Mouse (Mus musculus) CH12.LX (cell line): Measurements from ENCODE around the gene Mindy3. TPM values are rescaled to one million over a fixed set of nuclear protein-coding genes. Genes with fewer than 3 reads are reported as not detected.

ENCODE experiments used
- DNase-seq: peaks from one replicate; pipeline ENCODE4 v3.0.0-alpha.2; 2013; ENCODE audit errors: extremely low read depth
- H3K27ac ChIP-seq: 2 replicates; pipeline ENCODE4 v1.5.1; 2012; ENCODE audit warnings: low read depth, mild to moderate bottlenecking, control low read depth, moderate library complexity; ENCODE audit not compliant: insufficient read depth
- H3K27me3 ChIP-seq: replicated peaks from 2 replicates; pipeline ENCODE3; 2012; ENCODE audit warnings: inconsistent platforms
- H3K36me3 ChIP-seq, 2 experiments: replicated peaks in 1 of 2; 2 replicates each; pipeline versions ENCODE3 to v1.6.1; 2012; ENCODE audit warnings: inconsistent platforms in 1 of 2, low read length in 1 of 2, mild to moderate bottlenecking in 1 of 2, mixed read lengths in 1 of 2, moderate library complexity in 1 of 2; ENCODE audit not compliant: control insufficient read depth in 1 of 2, insufficient read depth in 1 of 2
- H3K4me1 ChIP-seq, 2 experiments: 2 replicates each; pipeline ENCODE4 v1.6.1; 2012; ENCODE audit warnings: inconsistent platforms in 1 of 2, moderate library complexity in 1 of 2; ENCODE audit not compliant: insufficient read depth in 2 of 2, control insufficient read depth in 1 of 2
- H3K4me2 ChIP-seq: 2 replicates; pipeline ENCODE4 v1.6.1; 2012; ENCODE audit warnings: low read depth, mild to moderate bottlenecking, control low read depth; ENCODE audit not compliant: poor library complexity, insufficient read depth, severe bottlenecking
- H3K4me3 ChIP-seq, 3 experiments: fragments of 150-350 bp in 1 of 3; sonication (generic) in 1 of 3; replicated peaks in 1 of 3; 2 replicates each; pipeline versions ENCODE3 to v1.5.1; 2011 to 2012; ENCODE audit warnings: low read depth in 2 of 3, low read length in 2 of 3, mild to moderate bottlenecking in 2 of 3, moderate library complexity in 2 of 3, control low read depth in 1 of 3, improper control_type of control experiment in 1 of 3, inconsistent platforms in 1 of 3, mixed read lengths in 1 of 3; ENCODE audit not compliant: poor library complexity in 1 of 3
- H3K79me2 ChIP-seq: replicated peaks from 2 replicates; pipeline ENCODE4 v1.6.1; 2012; ENCODE audit warnings: mild to moderate bottlenecking, moderate library complexity; ENCODE audit not compliant: control insufficient read depth, poor library complexity, insufficient read depth, severe bottlenecking; ENCODE audit errors: extremely low read depth
- H3K9ac ChIP-seq: 2 replicates; pipeline ENCODE4 v1.6.1; 2012; ENCODE audit warnings: low read depth, mild to moderate bottlenecking, control low read depth, moderate library complexity; ENCODE audit not compliant: insufficient read depth
- H3K9me3 ChIP-seq: replicated peaks from 2 replicates; pipeline ENCODE3; 2012; ENCODE audit warnings: low read length, inconsistent platforms, mixed read lengths
- BHLHE40 ChIP-seq: IDR thresholded peaks from 2 replicates; pipeline ENCODE4 v1.6.1; 2011; ENCODE audit warnings: mild to moderate bottlenecking, low read depth, low read length, improper control_type of control experiment
- CHD1 ChIP-seq: IDR thresholded peaks from 2 replicates; pipeline ENCODE4 v1.6.1; 2012; ENCODE audit warnings: low read depth, low read length, improper control_type of control experiment, inconsistent platforms
- CHD2 ChIP-seq: IDR thresholded peaks from 2 replicates; pipeline ENCODE4 v1.6.1; 2011; ENCODE audit warnings: low read length, improper control_type of control experiment
- E2F4 ChIP-seq: IDR thresholded peaks from 2 replicates; pipeline ENCODE4 v1.6.1; 2011; ENCODE audit warnings: low read depth, low read length, improper control_type of control experiment; ENCODE audit not compliant: insufficient replicate concordance
- ELF1 ChIP-seq: IDR thresholded peaks from 2 replicates; pipeline ENCODE4 v1.6.1; 2014; ENCODE audit warnings: low read depth, mild to moderate bottlenecking, inconsistent platforms, low read length, improper control_type of control experiment
- GABPA ChIP-seq: IDR thresholded peaks from 2 replicates; pipeline ENCODE4 v1.6.1; 2012; ENCODE audit warnings: low read depth, low read length, improper control_type of control experiment, inconsistent platforms; ENCODE audit not compliant: insufficient replicate concordance
- IRF4 ChIP-seq: IDR thresholded peaks from 2 replicates; pipeline ENCODE4 v1.6.1; 2014; ENCODE audit warnings: low read depth, mild to moderate bottlenecking, inconsistent platforms, low read length, improper control_type of control experiment
- JUND ChIP-seq: conservative IDR thresholded peaks from 2 replicates; pipeline ENCODE4 v1.6.1; 2011; ENCODE audit warnings: low read depth, low read length, improper control_type of control experiment
- MEF2A ChIP-seq: IDR thresholded peaks from 2 replicates; pipeline ENCODE4 v1.6.1; 2014; ENCODE audit warnings: low read depth, mild to moderate bottlenecking, inconsistent platforms, low read length, improper control_type of control experiment, borderline replicate concordance
- MXI1 ChIP-seq: IDR thresholded peaks from 2 replicates; pipeline ENCODE4 v1.6.1; 2011; ENCODE audit warnings: mild to moderate bottlenecking, low read depth, low read length, improper control_type of control experiment
- MYC ChIP-seq: IDR thresholded peaks from 2 replicates; pipeline ENCODE4 v1.6.1; 2011; ENCODE audit warnings: low read depth, mild to moderate bottlenecking, improper control_type of control experiment, low read length
- NRF1 ChIP-seq: IDR thresholded peaks from 2 replicates; pipeline ENCODE4 v1.6.1; 2014; ENCODE audit warnings: low read depth, mild to moderate bottlenecking, inconsistent platforms, low read length, improper control_type of control experiment, moderate library complexity
- PAX5 ChIP-seq: IDR thresholded peaks from 2 replicates; pipeline ENCODE4 v1.6.1; 2012; ENCODE audit warnings: low read length, inconsistent platforms, mixed read lengths
- POLR2A ChIP-seq: IDR thresholded peaks from 2 replicates; pipeline ENCODE4 v1.6.1; 2011; ENCODE audit warnings: low read depth, mild to moderate bottlenecking, improper control_type of control experiment, low read length
- POLR2AphosphoS2 ChIP-seq: IDR thresholded peaks from 2 replicates; pipeline ENCODE4 v1.6.1; 2011; ENCODE audit warnings: low read depth, low read length, improper control_type of control experiment
- SIN3A ChIP-seq: IDR thresholded peaks from 2 replicates; pipeline ENCODE4 v1.6.1; 2012; ENCODE audit warnings: low read length, improper control_type of control experiment, inconsistent platforms
- SMC3 ChIP-seq: IDR thresholded peaks from 2 replicates; pipeline ENCODE4 v1.6.1; 2011; ENCODE audit warnings: low read depth, low read length, improper control_type of control experiment
- USF2 ChIP-seq: conservative IDR thresholded peaks from 2 replicates; pipeline ENCODE4 v1.6.1; 2011; ENCODE audit warnings: low read depth, low read length, improper control_type of control experiment
- ZC3H11A ChIP-seq: IDR thresholded peaks from 2 replicates; pipeline ENCODE4 v1.6.1; 2012; ENCODE audit warnings: low read depth, mild to moderate bottlenecking, inconsistent platforms, low read length, improper control_type of control experiment
- ZMIZ1 ChIP-seq: IDR thresholded peaks from 2 replicates; pipeline ENCODE4 v1.6.1; 2012; ENCODE audit warnings: low read depth, mild to moderate bottlenecking, inconsistent platforms, low read length, improper control_type of control experiment
- ZNF384 ChIP-seq: IDR thresholded peaks from 2 replicates; pipeline ENCODE4 v1.6.1; 2012; ENCODE audit warnings: low read depth, low read length, improper control_type of control experiment, inconsistent platforms
- dilution Hi-C: fragments of 300-500 bp; cut with MboI; formaldehyde crosslinking; loops from 2 replicates; pipeline ENCODE4 v1.14.3; 2020; ENCODE audit warnings: low sequenced_read_pairs; ENCODE audit not compliant: extremely low pct_unique_long_range_greater_than_20kb, extremely low pct_ligation_motif_present
- in situ Hi-C: fragments of 300-500 bp; cut with MboI; formaldehyde crosslinking; loops from 3 replicates; pipeline ENCODE4 v1.14.3; 2019; ENCODE audit warnings: low sequenced_read_pairs, low pct_ligation_motif_present, low pct_unique_long_range_greater_than_20kb, mixed read lengths
- polyA plus RNA-seq: library from polyadenylated mRNA; unstranded; fragments of >175 nt; gene quantifications from 2 replicates; pipeline ENCODE4 v1.2.1, GENCODE M21; 2012; ENCODE audit warnings: low read depth; ENCODE audit not compliant: insufficient read length
- total RNA-seq, 2 experiments: library from RNA; depleted of rRNA; stranded (reverse); fragments of 300-350 nt in 1 of 2; fragments of >200 nt in 1 of 2; gene quantifications; 2 replicates each; pipeline ENCODE4 v1.2.3; 2012 to 2014

Gene Mindy3
- total and polyA plus RNA-seq, 3 experiments: 20.7 to 43.7 (median 33.8) TPM

- Histone ChIP-seq H3K4me3 (no peak overlapping the region), H3K9ac (no peak overlapping the region), H3K4me2 (no peak overlapping the region), H3K4me1 (no peaks in the 10 kb centered on the region), H3K36me3 (peaks cover 9 to 44% of the 10 kb centered on the region in 2 experiments), H3K27ac (no peak overlapping the region), H3K79me2 (no peaks in the 10 kb centered on the region), H3K9me3 (no peaks in the 10 kb centered on the region), H3K27me3 (no peaks in the 10 kb centered on the region)
- DNase-seq: no peak
- no peak for TF ChIP-seq MYC
- no peak for TF ChIP-seq NRF1
- TF ChIP-seq BHLHE40: no peak
- TF ChIP-seq PAX5: no peak
- TF ChIP-seq ELF1: no peak
- no peak for TF ChIP-seq IRF4
- in situ Hi-C loops: no loop called here
- dilution Hi-C loops: no loop called here
Observed at GRCm38 (mm10) chr2:12368016-12368415, 51.3 kb downstream of the Mindy3 start.

- Histone ChIP-seq H3K36me3 (peaks cover 16 to 55% of the 10 kb centered on the region in 2 experiments), H3K4me1 (no peaks in the 10 kb centered on the region), H3K79me2 (no peaks in the 10 kb centered on the region), H3K4me3 (no peak overlapping the region), H3K4me2 (no peak overlapping the region), H3K9me3 (no peaks in the 10 kb centered on the region), H3K27ac (no peak overlapping the region), H3K27me3 (no peaks in the 10 kb centered on the region), H3K9ac (no peak overlapping the region)
- DNase-seq: no peak
- dilution Hi-C loops: no loop called here
- in situ Hi-C loops: no loop called here
- TF ChIP-seq IRF4: no peak
- no peak for TF ChIP-seq PAX5
- TF ChIP-seq SMC3: no peak
- no peak for TF ChIP-seq POLR2A
- TF ChIP-seq CHD2: no peak
- no peak for TF ChIP-seq ZMIZ1
- no peak for TF ChIP-seq BHLHE40
- TF ChIP-seq USF2: no peak
Observed at GRCm38 (mm10) chr2:12361310-12361709, 58.0 kb downstream of the Mindy3 start.

GRCm38 (mm10) chr2:12354837-12355236 lies 64.4 kb downstream of the Mindy3 start:
- in situ Hi-C loops (no loop called here), dilution Hi-C loops (no loop called here)
- no peaks in the 10 kb centered on the region for H3K27me3 ChIP-seq
- peaks cover 25 to 67% of the 10 kb centered on the region in 2 experiments for H3K36me3 ChIP-seq
- no peak for DNase-seq
- H3K79me2 ChIP-seq: no peaks in the 10 kb centered on the region
- no peak overlapping the region for H3K4me2 ChIP-seq
- no peak for TF ChIP-seq ZNF384
- no peak for TF ChIP-seq POLR2AphosphoS2
- no peak for TF ChIP-seq POLR2A
- no peak for TF ChIP-seq E2F4
- no peak for TF ChIP-seq SIN3A
- TF ChIP-seq NRF1: no peak
- TF ChIP-seq ZC3H11A: no peak
- no peak for TF ChIP-seq CHD1
- TF ChIP-seq BHLHE40: no peak
- no peak for TF ChIP-seq GABPA
- no peak for TF ChIP-seq ZMIZ1
- TF ChIP-seq IRF4: no peak
- no peak for TF ChIP-seq MYC
- TF ChIP-seq JUND: no peak
- TF ChIP-seq MXI1: no peak
- TF ChIP-seq MEF2A: no peak
- TF ChIP-seq ELF1: no peak
- H3K4me3 ChIP-seq: no peak overlapping the region
- no peaks in the 10 kb centered on the region for H3K4me1 ChIP-seq
- H3K27ac ChIP-seq: no peak overlapping the region
- H3K9ac ChIP-seq: no peak overlapping the region
- H3K9me3 ChIP-seq: no peaks in the 10 kb centered on the region
